Mouse (Mus musculus): ENCODE data around the gene Rgs7.

Rgs7 gene

DNA sequence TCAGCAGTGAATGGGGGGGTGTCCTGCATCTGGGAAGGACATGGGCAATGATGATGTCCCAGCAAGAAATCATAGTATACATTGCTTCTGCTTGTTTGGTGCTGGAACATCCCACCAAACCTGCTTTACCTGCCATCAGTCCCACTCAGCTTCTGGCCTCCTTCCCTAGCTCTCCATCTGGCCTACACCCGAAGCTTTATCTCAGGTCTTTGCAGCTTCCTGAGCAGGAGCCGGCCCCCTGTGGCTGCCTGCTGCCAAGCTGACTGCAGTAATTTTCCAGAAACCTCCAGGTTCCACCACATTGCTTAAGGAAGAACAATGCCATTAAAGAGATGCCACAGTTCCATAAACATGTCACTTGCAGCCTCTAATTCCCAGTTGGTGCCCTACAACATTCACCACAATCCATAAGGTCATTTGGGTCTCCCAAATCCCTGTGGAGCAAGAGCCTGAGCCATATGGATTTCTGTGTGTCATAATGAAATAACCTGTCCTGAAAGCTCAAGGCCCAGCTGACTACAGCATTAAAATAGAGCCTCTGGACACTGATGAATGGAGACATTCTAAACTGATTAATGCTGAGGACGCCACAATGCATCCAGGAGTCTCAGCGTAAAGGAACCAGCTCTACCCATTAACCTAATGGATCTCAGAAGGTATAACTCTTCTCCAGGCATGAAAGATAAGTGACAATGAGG lies 60.8 kb downstream of the Rgs7 start:
- no peak for DNase-seq (ENCODE audit: low spot score in 2 of 2)

DNA sequence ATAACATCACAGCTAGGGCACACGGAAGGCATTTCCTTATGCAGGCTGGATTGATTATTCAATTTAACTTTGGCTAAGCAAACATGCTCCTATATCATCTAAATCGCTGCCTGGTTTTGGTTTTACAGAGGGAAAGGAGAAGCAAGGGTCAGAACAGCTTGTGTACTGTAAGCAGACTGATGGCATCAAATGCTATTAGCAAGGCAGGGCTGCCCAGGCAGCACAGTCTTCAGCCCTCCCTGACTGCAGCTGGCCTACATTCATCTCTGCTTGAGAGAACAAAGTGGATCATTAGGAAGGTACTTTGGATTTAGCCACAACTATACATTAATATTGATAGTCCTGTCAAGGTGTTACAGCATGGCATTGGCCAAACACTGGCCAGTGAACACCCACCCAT lies 65.2 kb downstream of the Rgs7 start:
- no peak for DNase-seq (ENCODE audit: low spot score in 2 of 2)

DNA sequence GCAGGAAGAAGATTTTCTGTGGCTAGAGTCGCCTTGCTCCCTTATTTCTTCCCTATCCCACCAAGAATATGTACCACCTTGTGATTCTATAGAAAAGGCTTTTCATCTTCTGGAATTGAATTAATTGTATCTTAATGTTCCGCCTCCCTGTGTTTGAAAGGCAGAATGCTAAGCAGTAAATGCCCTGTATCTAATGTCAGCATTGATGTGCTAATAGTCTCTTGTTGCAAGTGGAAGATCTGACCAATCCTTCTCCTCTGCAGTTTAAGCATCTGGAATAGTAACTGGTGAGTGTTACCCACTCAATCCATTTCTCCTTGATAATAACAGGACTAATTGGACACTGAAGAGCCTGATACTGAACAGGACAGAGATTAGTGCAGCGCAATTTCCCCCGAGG lies 65.9 kb downstream of the Rgs7 start:
- DNase-seq (ENCODE audit: low spot score in 2 of 2), result no peak

DNA sequence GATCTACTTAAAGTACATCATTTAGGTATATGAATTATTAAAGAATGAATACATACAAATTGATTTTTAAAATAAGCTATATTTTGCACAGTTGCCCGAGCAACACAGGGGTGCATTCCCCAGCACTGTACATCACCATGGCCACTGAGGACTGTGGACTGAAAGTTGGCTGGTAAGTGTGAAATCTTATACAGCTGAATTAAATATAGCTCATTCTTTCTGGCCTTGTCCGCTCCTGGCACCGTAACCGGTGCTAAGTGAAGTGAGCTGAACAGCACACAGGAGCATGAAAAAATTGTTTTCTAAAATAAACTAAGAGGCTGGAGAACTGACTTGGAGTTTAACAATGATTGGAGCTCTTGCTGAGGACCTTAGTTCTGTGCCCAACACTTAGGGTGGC lies 71.4 kb downstream of the Rgs7 start:
- DNase-seq (ENCODE audit: low spot score in 2 of 2), result no peak

DNA sequence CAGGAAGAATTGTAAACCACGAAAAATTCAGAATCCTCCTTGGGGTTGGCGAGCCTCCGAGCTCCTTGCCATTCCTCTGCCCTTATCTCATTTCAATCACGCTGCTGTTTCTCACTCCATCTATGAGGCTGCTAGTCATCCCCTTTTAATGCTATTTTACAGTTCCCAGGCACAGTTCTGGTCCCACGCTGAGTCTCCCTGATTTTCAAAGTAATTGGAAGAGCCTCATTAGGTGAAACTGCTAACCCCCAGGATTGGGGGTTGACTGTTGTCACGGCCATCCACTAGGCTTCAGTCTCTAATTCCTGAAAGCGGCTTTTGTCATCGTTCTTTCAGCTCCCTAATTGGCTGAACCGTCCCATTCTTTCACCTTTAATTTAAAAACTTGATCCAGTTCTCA lies 76.6 kb downstream of the Rgs7 start:
- no peak for DNase-seq (ENCODE audit: low spot score in 2 of 2)

DNA sequence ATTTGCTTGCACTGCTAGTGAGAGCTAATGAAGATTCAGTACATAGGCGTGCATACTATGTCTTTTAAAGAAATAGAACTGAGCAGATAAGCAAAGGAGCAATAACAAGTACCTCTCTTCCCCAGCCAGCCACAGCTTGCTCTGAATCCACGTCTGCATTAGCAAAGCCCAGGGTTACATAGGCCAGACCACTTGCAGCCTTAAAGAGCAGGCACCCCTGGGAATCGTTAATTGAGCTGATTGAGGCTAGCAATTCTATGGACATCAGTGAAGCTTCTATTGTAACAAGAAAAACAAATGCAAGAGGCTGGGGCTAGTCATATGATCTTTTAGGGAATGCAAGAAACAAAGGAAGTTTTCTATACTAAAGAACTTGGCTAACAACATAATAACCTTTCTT lies 81.9 kb downstream of the Rgs7 start:
- no peak for DNase-seq (ENCODE audit: low spot score in 2 of 2)

DNA sequence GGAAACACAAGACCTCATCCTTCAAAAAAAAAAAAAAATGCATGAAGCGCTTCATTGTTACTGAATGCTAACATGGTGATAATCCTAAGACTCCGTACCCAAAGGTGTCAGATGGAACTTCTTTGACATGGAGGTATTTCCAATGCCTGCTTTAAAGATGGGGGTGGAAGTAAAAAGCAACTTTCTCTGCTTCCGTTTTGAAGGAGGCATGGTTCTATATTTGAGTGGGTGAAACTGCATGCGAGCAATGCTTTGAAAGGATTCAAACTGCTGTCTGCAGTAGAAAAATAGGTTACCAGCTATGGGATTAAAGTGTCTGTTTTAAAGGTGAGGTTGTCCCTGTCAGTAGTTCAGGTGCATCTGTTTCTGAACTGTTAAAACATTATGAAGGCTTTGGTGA lies 100.4 kb downstream of the Rgs7 start:
- no peak for DNase-seq (ENCODE audit: low spot score in 2 of 2)

DNA sequence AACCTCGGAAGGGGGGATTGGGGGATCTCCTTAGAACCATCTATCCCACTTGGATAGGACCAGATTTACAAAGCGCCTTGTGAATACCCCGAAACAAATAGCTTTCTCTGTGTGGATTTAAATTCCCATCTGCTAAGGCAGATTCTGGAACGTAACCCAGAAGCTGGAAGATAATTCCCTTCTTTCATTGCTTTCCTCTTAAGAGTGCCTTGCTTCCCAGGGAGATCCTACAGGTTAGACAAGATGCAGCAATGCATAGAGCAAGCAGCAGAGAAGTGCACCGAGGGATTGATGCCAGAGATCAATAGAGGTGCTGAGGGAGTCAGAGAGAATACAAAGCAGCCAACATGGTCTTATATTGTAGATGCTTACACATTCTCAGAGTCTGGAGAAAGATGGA lies 103.0 kb downstream of the Rgs7 start:
- no peak for DNase-seq (ENCODE audit: low spot score in 2 of 2)

DNA sequence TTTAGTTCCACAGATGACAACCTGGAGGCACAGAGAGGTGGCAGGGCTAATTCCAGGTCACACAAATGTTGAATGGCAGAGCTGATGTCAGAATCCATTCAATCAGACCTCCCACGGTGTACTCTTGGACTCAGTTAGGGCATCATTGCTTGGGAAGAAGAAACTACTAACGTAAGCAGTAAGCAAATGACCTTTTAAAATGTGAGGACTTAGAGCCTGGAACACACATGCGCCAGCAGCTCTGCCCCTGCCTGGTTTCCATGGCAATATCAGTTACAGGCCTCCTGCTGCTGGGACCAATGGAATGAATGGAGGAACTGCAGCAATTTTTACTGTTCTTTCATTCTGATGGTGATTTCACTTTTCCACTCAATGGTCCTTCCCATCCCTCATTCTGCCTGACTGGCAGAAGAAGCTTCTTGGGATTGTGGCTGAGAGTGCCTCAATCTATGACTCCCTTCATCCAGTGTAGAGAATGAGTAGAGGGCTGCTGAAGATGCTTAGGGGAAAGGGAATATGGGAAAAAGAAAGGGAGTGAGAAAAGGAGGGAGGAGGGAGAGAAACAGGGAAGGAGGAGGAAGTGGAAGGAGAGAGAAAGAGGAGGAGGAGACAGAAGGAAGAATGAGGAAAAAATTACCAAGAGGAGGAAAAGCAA lies 106.6 kb downstream of the Rgs7 start:
- no peak for DNase-seq (ENCODE audit: low spot score in 2 of 2)

DNA sequence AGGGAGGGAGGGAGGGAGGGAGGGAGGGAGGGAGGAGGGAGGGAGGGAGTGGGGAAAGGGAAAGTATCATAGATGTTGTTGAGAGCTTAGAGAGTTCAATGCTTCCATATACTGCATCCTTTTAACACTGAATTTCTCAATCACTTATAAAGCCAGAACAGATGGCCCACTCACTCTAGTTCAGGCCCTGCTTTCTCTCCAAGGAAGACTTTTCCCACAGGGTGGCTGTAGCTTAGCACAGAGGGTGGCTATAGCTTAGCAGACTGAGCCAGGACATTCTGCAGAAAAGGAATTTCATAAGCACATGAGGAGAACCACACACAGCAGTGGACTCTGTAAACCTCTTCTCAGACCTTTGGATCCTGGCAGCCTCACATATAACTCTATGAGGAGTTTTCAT lies 119.7 kb downstream of the Rgs7 start:
- DNase-seq (ENCODE audit: low spot score in 2 of 2), result no peak

DNA sequence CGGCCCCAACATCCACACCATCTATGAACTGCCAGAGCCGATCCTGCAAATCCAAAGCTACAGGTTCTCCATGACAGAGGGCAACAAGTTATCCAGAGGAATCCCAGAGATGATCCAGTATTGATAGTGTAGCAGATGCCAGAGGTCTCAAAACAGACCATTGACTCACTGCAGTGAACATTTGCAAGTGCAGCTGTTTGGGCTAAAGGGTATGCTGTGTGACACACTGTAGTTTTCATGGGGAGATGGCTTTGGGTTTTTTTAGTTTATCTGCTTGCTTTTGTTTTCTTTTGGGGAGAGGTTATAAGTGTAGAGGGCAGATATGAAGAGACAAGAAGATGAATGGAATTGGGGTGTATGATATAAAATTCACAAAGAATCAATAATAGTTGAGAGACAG lies 124.2 kb downstream of the Rgs7 start:
- no peak for DNase-seq (ENCODE audit: low spot score in 2 of 2)

DNA sequence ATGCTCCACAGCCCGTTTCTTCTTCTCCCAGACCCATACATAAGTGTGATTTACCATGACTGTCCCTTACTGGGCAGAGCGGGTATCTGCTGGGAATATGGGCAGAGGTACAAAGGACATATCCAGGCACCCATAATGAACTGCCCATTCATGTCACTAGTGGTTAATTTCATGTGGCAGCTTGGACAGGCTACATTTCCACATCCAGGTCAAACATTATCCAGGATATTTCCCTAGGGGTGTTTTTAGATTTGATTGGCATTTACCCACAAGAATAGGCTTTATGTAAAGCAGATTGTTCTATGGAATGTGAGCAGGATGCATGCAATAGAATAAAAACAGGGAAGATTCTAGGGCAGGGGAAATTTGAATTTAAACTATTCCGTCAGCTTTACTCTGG lies 128.7 kb downstream of the Rgs7 start:
- DNase-seq (ENCODE audit: low spot score in 2 of 2), result no peak

DNA sequence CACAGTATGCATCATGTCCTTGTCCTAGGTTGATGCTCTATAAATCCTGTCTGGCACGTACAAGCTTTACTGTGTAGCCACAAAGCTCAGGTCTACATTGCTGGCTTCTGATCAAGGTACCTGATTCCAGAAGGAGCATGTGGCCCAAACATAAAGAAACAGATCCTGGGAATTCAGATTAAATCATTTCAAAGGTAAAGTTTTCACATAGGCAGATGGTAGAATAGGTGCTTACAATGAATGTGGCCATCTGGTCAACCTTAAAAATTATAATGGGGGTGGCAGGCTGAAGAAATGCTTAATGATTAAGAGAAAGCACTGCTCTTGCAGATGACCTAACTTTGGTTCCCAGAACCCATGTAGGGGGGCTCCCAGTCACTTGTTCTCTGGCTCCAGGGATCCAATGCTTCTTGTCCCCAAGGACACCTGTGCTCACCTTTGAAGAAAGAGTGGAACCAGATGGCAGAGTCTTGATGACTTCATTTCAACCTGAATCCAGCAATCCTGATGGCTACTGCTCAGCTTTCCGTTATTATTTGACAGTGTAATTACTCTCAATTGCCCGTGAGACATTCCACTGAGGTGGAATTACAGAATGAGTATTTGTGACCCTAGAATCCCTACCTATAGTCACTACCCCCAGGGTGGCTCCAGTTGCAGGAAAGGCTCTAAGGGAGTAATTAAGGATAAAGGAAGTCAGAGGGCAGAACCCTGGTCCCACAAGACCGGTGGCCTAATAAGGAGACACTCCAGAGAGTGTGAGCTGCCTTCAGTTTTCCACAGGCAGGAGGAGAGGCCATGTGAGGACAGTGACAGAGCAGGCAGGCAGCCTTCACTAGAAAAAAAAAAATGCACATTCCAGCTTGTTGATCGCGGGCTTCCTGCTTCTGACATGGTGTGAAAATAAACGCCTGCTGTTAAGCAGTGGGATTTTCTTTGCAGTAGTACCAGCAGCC lies 132.6 kb downstream of the Rgs7 start:
- no peak for DNase-seq (ENCODE audit: low spot score in 2 of 2)

DNA sequence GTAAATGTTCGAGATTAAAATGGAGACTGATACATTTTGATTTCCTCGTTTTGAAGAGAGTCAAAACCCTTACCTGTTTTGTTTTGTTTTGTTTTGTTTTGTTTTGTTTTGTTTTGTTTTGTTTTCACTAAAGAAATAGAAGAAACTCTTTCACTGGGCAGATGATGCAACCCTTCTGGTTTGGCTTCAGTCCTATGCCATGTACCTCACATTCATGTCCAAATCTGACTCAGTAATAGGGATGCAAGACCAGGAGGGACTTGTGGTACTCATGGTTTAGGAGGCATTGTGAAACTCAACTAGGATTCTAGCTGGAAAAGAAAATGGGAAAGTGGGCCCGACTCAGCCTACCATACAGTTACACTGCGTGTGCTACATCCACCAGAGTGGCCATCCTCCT lies 139.4 kb downstream of the Rgs7 start:
- DNase-seq (ENCODE audit: low spot score in 2 of 2), result no peak

DNA sequence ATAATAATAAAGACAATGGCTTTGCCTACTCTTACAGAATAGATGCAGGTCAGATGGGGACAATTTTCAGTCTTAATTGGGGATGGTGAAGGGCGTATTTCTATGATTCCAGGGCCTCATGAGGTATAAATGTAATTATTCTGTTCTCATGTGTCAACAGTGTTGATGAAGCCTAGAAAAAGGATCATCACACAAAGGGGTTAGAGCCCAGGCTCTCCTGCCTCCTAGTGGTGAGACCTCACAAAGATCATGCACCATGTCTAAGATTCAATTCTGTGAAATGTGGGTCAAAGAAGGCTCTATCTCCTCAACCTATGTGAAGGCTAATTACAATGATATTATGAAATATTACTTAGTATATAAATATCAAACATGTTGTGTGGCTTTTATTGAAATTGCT lies 146.1 kb downstream of the Rgs7 start:
- DNase-seq (ENCODE audit: low spot score in 2 of 2), result no peak

DNA sequence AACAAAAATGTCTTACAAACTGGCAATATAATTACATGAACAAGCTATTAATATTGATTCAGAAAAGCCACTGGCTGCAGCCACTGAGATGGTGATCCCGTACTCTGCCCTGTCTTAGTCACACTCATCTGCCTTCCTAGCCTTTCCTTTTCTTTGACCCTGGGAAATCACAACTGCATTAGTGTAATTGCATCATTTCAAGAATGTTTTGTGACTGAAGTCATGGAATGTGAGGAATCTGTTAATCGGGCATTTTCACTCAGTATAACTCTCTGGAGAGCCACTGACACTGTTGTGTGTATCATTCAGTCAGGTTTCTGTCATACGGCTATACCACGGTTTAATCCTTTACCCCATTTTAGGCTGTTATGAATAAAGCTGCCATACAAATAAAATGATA lies 156.1 kb downstream of the Rgs7 start:
- DNase-seq (ENCODE audit: low spot score in 2 of 2), result no peak

DNA sequence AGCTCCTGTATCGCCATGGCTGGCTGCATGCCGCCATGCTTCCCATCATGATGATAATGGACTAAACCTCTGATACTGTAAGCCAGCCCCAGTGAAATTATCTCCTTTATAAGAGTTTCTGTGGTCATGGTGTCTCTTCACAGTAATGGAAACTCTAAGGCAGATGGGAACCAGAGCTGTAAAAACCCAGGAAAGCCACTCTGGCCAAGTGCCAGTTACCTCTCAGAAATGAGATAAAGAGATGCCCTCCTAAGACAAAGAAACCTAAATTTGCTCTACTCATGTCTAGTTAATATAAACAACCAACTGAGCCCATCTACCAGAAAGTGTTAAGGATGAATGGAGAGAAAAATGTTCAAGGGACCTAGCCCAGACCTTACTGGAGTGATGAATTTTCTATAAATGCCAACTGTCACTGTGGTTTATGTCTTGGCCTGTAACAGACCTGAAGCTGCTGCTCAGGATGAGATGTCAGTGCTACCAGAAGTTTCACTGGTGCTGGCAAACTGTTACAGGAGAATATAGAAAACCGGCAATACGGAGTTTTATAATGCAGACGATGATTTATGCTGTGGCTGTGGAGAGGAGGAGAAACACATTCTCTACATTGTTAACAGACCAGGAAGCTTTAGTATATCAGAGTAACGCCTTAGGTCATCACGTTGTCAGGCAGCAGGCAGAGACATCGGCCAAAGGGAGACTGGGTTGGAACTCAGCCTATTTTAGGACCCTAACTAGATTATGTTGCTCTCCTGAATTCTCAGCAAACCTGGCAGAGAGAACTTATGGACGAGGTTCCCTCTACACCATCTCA lies 159.1 kb downstream of the Rgs7 start:
- no peak for DNase-seq (ENCODE audit: low spot score in 2 of 2)

DNA sequence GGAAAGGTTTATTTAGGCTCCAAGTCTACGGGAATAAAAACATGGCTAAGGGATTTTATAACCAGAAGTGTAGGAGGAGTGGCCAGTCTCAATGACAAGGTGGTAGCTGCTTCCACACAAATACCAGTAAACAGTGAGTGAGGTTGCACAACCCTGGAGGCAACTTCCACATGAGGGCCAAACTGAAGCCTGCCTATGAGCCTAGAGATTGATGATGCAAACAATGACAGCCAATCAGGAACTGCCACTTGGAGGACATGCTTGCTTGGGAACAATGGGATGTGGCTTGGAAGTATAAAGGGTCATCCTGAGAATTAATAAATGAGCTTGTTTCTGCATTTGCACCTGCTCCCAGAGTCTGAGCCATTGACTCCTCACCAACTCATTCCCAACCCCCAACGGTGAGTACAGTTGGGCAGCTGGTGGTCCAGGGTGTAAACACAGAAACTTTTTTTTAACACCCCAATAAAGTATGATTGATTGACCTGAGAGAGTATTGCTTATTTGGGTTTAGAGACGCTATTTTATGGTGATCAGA lies 162.3 kb downstream of the Rgs7 start:
- no peak for DNase-seq (ENCODE audit: low spot score in 2 of 2)

DNA sequence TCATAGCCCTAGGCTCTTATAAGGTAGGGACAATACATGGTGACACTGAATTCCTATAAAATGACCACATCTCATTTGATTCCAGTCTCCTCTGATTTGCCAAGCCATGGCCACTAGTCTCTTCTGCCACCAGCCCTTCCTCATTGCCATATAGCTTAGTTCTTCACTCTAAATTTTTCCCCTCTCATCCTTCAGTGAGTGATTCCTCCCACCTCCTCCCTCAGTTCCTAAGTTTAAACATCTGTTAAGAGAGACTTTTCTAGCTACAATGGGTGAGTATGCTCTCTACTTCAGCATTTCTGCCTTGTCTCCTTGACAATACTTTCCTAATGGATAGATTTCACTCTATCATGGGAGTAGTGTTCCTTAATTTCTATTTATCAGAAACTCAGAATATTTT lies 169.5 kb downstream of the Rgs7 start:
- DNase-seq (ENCODE audit: low spot score in 2 of 2), result no peak

DNA sequence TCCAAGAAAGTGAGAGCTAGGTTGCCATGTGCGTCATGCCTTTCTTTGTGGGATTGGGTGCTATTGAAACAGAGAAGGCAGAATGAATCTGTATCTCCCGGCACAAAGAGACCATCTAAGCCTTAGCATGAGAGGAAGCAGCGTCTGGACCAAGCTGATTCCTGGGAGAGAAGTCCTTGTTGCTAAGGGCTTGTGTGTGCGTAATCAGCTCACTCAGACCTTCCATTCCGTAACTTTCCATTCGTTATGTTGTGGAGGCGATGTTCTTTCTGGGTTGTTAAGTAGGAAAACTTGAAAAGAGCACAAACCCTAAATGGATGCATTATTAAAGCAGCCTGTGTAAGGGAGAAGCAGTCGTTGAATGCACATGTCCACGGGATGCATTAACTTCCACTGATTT lies 173.1 kb downstream of the Rgs7 start:
- DNase-seq (ENCODE audit: low spot score in 2 of 2), result no peak

DNA sequence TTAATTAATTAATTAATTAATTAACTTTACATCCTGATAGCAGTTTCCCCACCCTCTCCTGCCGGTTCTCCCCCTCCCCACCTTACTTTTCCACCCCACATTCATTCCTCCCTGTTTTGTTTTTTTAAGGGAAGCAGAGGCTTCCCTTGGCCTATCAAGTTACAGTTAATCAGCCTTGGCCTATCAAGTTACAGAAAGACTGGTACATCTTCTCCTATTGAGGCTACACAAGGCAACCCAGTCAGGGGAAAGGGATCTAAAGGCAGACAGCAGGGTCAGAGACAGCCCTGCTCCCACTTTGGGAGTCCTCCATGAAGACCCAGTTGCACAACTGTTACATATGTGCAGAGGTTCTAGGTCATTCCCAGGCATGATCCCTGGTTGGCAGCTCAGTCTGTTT lies 175.0 kb downstream of the Rgs7 start:
- DNase-seq (ENCODE audit: low spot score in 2 of 2), result no peak

DNA sequence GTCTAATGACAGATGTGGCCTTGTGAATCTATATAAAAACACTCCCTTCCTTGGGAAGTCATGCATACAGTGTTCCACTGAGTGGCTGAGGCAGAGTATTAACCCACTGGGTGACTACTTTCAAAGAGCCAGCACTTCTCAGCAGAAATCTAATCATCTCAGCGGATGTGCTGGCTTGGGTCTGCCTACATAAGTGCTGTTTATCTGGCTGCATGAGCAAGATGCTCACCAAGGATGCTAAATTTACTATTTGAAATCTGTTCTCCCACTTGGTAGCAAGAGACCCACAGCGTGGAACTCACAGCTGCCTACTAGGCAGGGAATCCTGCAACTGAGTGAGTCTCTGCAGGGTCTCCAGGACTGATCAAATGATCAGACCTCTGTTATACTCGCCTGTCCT lies 184.7 kb downstream of the Rgs7 start:
- DNase-seq (ENCODE audit: low spot score in 2 of 2), result no peak
